Mouse (Mus musculus) megakaryocyte, embryonic 14.5 days (primary cell): ENCODE results near the gene Sf3b5. TPM values are rescaled to one million over a fixed set of nuclear protein-coding genes. Genes with fewer than 3 reads are reported as not detected.
A peak's percentile ranks its signal among the peaks of the same experiment; 100 is the strongest.
"Not testable (repeated sequence)": the region's sequence is repeated elsewhere in the genome, so short reads cannot be mapped to it uniquely, and the experiment has no call there.

ENCODE experiments used
- H3K27me3 ChIP-seq: replicated peaks from 2 replicates; pipeline ENCODE3; 2012; ENCODE audit warnings: inconsistent platforms
- H3K36me3 ChIP-seq: replicated peaks from 2 replicates; pipeline ENCODE3; 2012; ENCODE audit warnings: low read length, inconsistent platforms, mixed read lengths
- H3K4me1 ChIP-seq: 2 replicates; pipeline ENCODE4 v1.6.1; 2012; ENCODE audit warnings: inconsistent platforms
- H3K4me3 ChIP-seq: replicated peaks from 2 replicates; pipeline ENCODE3; 2012; ENCODE audit warnings: moderate library complexity, mild to moderate bottlenecking, inconsistent platforms
- H3K9me3 ChIP-seq: 2 replicates; pipeline ENCODE4 v1.6.1; 2012; ENCODE audit warnings: inconsistent platforms
- FLI1 ChIP-seq: IDR thresholded peaks from 2 replicates; pipeline ENCODE4 v1.6.1; 2012; ENCODE audit warnings: low read length, inconsistent platforms, mixed read lengths
- GATA1 ChIP-seq: IDR thresholded peaks from 3 replicates; pipeline ENCODE4 v1.6.1; 2012; ENCODE audit warnings: mixed read lengths, low read length, inconsistent platforms, borderline replicate concordance
- polyA plus RNA-seq: library from polyadenylated mRNA; stranded (reverse); fragments of >175 nt; gene quantifications from 2 replicates; pipeline ENCODE4 v1.2.3, GENCODE M21; 2012; ENCODE audit warnings: low replicate concordance; ENCODE audit not compliant: insufficient read depth

The Sf3b5 gene
- polyA plus RNA-seq, 1 experiment = 87.2 TPM

DNA sequence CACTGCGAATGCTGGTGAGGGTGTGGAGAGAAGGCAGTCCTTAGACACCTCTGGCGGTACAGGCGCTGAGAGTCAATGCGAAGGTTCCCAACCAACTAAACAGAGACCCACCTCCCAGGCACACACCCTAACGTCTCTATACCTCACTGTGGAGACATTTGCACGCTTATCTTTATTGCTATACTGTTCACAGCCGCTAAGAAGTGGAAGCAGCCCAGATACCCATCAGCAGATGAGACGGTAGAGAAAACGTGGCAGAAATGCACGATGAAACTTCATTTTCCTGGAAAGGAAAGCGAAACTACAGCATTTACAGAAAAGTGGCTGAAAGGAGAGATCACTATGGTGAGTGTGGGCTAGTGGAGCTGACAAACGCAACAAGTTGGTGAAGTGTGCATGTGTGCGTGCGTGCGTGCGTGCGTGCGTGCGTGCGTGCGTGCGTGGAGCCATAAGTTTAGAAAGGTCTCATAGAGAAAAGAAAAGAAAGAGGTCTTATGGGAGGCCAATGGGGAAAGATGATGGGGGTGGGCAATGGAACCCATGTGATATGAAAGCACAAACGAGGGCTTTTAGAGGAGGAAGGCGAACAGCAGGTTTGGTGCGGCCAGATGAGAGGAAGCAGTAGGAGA lies 11.6 kb upstream of the Sf3b5 start:
- TF ChIP-seq GATA1 = no peak
- Histone ChIP-seq H3K36me3 (peaks cover 5% of the 10 kb centered on the region), H3K4me3 (no peak overlapping the region), H3K27me3 (no peaks in the 10 kb centered on the region), H3K9me3 (peaks cover 7% of the 10 kb centered on the region; the same call in 1 of the 2 replicates), H3K4me1 (peaks cover 66% of the 10 kb centered on the region)

DNA sequence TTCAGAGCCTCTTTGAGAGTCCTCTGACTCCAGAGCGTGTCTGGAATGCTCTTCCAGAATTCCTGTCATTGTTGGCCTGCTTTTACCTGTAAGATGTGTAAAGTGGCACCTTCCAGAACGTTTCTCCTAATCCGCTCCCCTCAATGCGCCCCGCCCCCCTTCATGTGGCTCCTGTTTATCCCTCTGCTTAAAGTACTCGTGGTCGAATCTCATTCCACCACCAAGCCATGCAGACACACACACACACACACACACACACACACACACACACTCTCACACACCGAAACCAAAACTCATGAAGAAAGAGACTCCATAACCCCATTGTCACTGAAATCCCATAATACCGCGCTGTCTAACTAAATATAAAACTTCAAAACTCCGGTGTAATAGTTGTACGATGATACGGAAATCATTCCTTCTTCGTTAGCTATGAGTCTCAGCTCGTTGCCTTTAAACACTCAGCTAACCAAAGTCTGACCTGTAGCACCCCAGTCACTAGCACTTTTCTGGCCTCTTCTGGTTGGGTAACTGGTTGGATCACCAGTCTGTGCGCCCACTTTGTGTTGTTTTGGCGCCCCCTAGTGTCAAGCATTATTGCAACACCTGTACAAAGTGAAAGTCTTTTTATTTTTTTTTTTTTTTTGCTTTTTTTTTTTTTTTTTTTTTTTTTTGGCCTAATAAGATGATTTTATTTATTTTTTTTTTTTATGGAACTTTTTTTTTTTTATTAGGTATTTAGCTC lies 8.2 kb upstream of the Sf3b5 start:
- Histone ChIP-seq H3K4me3 (peak overlapping the region; percentile 44), H3K27me3 (no peaks in the 10 kb centered on the region), H3K36me3 (peaks cover 5% of the 10 kb centered on the region), H3K9me3 (peaks cover 7% of the 10 kb centered on the region; the same call in 1 of the 2 replicates), H3K4me1 (peaks cover 35% of the 10 kb centered on the region)
- TF ChIP-seq GATA1 (no peak), FLI1 (no peak)

DNA sequence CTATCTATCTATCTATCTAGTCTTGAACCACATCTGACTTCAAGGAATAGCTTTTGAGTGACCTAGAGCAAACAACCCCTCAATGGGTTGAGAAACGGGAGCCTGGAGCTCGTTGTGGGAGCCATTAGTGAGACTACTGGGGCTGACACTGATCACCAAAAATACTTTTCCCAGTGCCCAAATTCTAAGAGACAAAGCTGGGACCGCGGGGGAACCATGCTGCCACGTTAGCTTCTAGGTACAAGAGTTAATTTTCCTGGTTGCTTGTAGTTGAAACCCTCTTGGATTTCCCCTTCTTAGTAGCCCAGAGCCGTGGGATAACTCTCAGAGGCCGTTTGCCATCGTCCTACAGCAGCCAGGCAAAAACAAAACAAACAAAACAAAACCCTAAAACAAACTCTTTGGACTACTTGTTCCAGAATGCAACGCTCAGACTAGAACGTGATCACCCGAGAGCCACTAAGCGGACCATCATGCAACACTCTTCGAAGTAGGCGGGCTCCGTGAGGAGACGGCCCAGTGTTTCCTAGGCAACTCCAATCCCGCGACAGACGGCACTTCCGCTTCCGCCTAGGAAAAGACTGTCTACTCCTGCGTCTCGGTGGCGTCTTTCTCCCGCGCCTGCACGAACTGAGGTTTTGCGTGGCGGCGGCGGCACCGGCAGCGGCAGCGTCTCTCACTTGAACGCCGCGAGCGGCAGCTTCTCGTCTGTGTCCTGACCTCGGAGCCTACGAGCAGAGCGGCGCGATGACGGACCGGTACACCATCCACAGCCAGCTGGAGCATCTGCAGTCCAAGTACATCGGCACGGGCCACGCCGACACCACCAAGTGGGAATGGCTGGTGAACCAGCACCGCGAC lies 3.0 kb downstream of the Sf3b5 start:
- peaks cover 26% of the 10 kb centered on the region for H3K4me1 ChIP-seq
- peak overlapping the region; percentile 94 for H3K4me3 ChIP-seq
- H3K36me3 ChIP-seq = peaks cover 13% of the 10 kb centered on the region
- TF ChIP-seq GATA1 (no peak), FLI1 (peak; percentile 44; the same call in 1 of the 2 replicates)
- no peaks in the 10 kb centered on the region for H3K9me3 ChIP-seq
- H3K27me3 ChIP-seq = no peaks in the 10 kb centered on the region

GRCm38 (mm10) chr10:13008737-13009121 lies 3.6 kb downstream of the Sf3b5 start:
- H3K9me3 ChIP-seq = no peaks in the 10 kb centered on the region
- TF ChIP-seq FLI1 (no peak), GATA1 (no peak)
- peaks cover 26% of the 10 kb centered on the region for H3K4me1 ChIP-seq
- H3K36me3 ChIP-seq = peaks cover 13% of the 10 kb centered on the region
- H3K27me3 ChIP-seq = no peaks in the 10 kb centered on the region
- peak overlapping the region; percentile 94 for H3K4me3 ChIP-seq

DNA sequence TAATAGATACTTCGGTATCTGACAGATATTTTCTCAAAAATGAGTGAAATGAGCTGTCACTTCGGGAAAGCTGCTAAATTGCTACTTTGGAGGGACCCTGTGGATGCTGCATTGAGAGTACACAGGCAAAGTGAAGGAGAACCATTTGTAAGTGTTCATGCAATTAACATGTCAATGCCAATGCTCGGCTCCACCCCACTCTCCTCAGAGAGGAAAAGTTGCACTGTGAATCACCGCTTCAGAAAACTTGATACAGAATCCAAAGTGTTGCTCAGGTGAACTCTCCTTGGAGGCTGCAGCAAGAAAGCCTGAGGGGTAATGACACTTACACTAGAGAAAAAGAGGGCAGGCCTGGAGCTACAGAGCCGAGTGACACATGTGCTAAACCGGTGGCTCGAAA lies 8.9 kb downstream of the Sf3b5 start:
- H3K27me3 ChIP-seq = no peaks in the 10 kb centered on the region
- peaks cover 13% of the 10 kb centered on the region for H3K36me3 ChIP-seq
- TF ChIP-seq GATA1 (no peak), FLI1 (no peak)
- no peak overlapping the region for H3K4me3 ChIP-seq
- no peaks in the 10 kb centered on the region for H3K9me3 ChIP-seq
- peaks cover 32% of the 10 kb centered on the region for H3K4me1 ChIP-seq

- H3K4me1 ChIP-seq = peaks cover 35% of the 10 kb centered on the region
- H3K4me3 ChIP-seq = no peak overlapping the region
- H3K27me3 ChIP-seq = no peaks in the 10 kb centered on the region
- TF ChIP-seq FLI1 = no peak
- TF ChIP-seq GATA1 = no peak
- no peaks in the 10 kb centered on the region for H3K36me3 ChIP-seq
- no peaks in the 10 kb centered on the region for H3K9me3 ChIP-seq
Observed at GRCm38 (mm10) chr10:13016573-13016972, 11.4 kb downstream of the Sf3b5 start.

DNA sequence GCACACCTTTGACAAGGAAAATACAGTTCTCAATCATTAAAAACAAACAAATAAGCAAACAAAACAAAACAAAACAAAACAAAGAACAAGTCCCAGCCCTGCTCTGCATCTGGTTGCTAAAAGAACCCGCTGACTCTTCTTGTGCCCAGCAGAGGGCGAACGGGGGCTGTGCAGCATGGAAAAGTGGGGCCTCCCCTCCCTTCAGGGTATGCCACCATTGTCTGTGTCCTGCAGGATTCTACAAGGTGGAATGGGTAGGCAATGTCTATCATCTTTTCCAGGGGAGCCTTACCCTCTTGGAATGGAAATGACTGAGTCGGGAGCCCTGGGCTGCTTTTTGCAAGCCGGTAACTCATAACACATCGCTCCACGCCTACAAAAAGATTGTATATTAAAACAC lies 13.4 kb downstream of the Sf3b5 start:
- TF ChIP-seq GATA1 = no peak
- no peak for TF ChIP-seq FLI1
- Histone ChIP-seq H3K27me3 (no peaks in the 10 kb centered on the region), H3K36me3 (no peaks in the 10 kb centered on the region), H3K4me3 (no peak overlapping the region), H3K4me1 (peaks cover 47% of the 10 kb centered on the region), H3K9me3 (no peaks in the 10 kb centered on the region)

DNA sequence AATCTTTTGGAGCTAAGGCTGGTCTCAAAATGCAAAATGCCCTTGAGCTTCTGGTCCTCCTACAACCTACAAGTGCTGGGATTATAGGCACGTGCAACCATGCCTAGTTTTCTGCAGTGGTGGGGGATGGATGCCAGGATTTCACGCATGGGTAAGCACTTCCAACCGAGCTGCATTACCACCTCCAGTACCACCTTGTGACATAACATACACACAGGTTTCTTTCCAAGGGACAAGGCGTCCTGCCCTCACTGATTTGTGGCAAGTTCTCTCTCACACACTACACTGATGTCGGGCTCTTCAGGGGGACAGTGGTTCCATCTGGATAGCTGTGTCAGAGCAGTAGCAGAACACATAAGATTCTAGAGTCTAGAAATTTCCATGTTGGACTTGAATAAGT lies 13.9 kb downstream of the Sf3b5 start:
- TF ChIP-seq FLI1 (no peak), GATA1 (no peak)
- Histone ChIP-seq H3K27me3 (no peaks in the 10 kb centered on the region), H3K36me3 (no peaks in the 10 kb centered on the region), H3K9me3 (no peaks in the 10 kb centered on the region), H3K4me3 (no peak overlapping the region), H3K4me1 (peaks cover 51% of the 10 kb centered on the region)

GRCm38 (mm10) chr10:13022103-13022502 lies 17.0 kb downstream of the Sf3b5 start:
- no peak for TF ChIP-seq GATA1
- TF ChIP-seq FLI1 = no peak
- no peaks in the 10 kb centered on the region for H3K27me3 ChIP-seq
- H3K4me3 ChIP-seq = no peak overlapping the region
- peaks cover 59% of the 10 kb centered on the region for H3K4me1 ChIP-seq
- H3K9me3 ChIP-seq = no peaks in the 10 kb centered on the region
- no peaks in the 10 kb centered on the region for H3K36me3 ChIP-seq

DNA sequence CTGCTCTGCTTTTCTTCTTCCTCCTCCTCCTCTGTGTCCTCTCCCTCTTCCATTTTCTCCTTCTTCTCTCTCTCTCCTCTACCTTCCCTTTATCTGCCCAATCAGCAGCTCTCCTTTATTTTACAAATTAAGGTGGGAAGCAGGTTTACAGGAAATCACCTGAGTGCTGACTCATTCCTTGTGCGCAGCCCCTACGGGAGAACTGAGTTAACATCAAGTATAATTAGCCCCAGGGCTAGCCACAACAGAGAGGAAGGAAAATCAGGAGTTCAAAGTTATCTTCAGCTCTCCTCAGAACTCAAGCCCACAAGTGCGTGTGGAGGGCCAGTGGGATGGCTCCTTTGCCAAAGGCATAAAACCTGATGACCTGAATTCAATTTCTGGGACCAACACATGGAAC lies 18.8 kb downstream of the Sf3b5 start:
- not testable (repeated sequence) for H3K9me3 ChIP-seq, H3K36me3 ChIP-seq, H3K27me3 ChIP-seq, H3K4me3 ChIP-seq
- peaks cover 58% of the 10 kb centered on the region for H3K4me1 ChIP-seq
